Mouse (Mus musculus): ENCODE measurements around the gene Pgd.

Gene Pgd

DNA sequence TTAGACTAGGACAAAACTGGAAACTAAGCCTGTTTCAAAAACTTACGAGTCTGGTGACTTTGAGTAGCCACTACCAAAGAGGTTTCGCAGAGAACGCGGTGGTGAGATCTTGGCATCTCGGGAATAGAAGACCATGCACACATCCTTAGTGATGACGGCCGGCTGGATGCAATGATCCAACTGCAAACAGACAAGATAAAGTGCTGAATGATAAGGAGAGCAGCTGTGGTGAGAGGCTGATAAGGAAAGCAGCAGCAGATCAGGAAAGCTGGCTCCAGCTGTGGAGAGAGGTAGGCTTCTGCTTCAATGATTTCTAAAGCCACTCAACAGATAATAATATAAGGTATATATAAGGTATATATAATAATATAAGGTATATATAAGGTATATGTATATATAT lies 24.5 kb upstream of the Pgd start:
- H3K4me3 ChIP-seq (replicated peaks; ENCODE audit: low read length): no peak overlapping the region
- H3K36me3 ChIP-seq (ENCODE audit: insufficient read depth, low read length): peaks cover 39% of the 10 kb centered on the region
- TF ChIP-seq NANOG (IDR thresholded peaks at IDR 0.05; ENCODE audit: borderline replicate concordance, low read length) (no peak), CTCF (conservative IDR thresholded peaks at IDR 0.05; ENCODE audit: low read length) (no peak), POU5F1 (IDR thresholded peaks at IDR 0.05; ENCODE audit: borderline replicate concordance, low read length) (no peak)
- H3K9me3 ChIP-seq (ENCODE audit: low read length): no peaks in the 10 kb centered on the region
- H3K4me1 ChIP-seq (replicated peaks; ENCODE audit: low read depth, low read length): peaks cover 12% of the 10 kb centered on the region
- H3K27me3 ChIP-seq (ENCODE audit: insufficient read depth, low read length): no peaks in the 10 kb centered on the region

DNA sequence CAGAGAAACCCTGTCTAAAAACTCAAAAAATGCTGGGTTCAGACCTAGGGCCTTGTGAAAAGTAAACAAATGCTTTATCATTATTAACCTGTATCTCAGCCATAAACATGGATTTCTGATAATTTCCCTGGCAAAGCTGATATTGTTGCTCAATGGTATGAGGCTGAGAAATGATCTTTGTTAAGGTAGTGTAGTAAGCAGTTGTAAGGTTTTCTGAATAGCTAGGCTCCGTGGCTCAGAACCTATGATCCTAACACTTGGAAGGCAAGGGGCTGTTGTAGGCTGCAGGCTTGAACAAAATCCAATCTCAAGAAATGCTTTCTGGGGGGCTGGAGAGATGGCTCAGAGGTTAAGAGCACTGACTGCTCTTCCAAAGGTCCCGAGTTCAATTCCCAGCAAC lies 22.0 kb upstream of the Pgd start:
- H3K4me3 ChIP-seq (replicated peaks; ENCODE audit: low read length): no peak overlapping the region
- TF ChIP-seq NANOG (IDR thresholded peaks at IDR 0.05; ENCODE audit: borderline replicate concordance, low read length) (no peak), POU5F1 (IDR thresholded peaks at IDR 0.05; ENCODE audit: borderline replicate concordance, low read length) (no peak), CTCF (conservative IDR thresholded peaks at IDR 0.05; ENCODE audit: low read length) (no peak)
- H3K9me3 ChIP-seq (ENCODE audit: low read length): no peaks in the 10 kb centered on the region
- H3K4me1 ChIP-seq (replicated peaks; ENCODE audit: low read depth, low read length): peaks cover 5% of the 10 kb centered on the region
- H3K27me3 ChIP-seq (ENCODE audit: insufficient read depth, low read length): no peaks in the 10 kb centered on the region
- H3K36me3 ChIP-seq (ENCODE audit: insufficient read depth, low read length): peaks cover 47% of the 10 kb centered on the region

DNA sequence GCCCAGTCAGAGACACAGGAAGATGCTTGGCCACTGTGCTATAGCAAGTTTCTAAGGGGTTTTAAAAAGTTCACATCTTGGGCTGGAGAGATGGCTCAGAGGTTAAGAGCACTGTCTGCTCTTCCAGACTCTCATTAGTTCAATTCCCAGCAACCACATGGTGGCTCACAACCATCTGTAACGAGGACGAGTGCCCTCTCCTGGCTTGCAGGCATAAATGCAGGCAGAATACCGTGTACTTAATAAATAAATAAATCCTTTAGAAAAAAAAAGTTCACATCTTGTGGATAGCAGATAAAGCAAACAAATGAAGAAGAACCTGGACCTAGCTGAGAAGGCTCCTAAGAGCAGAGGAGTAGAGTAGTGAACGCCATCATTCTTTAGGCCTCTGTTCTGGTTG lies 16.2 kb upstream of the Pgd start:
- Histone ChIP-seq H3K4me3 (replicated peaks; ENCODE audit: low read length) (no peak overlapping the region), H3K27me3 (ENCODE audit: insufficient read depth, low read length) (no peaks in the 10 kb centered on the region), H3K9me3 (ENCODE audit: low read length) (no peaks in the 10 kb centered on the region), H3K4me1 (replicated peaks; ENCODE audit: low read depth, low read length) (peaks cover 23% of the 10 kb centered on the region), H3K36me3 (ENCODE audit: insufficient read depth, low read length) (peaks cover 58% of the 10 kb centered on the region)
- no peak for TF ChIP-seq NANOG (IDR thresholded peaks at IDR 0.05; ENCODE audit: borderline replicate concordance, low read length)
- TF ChIP-seq POU5F1 (IDR thresholded peaks at IDR 0.05; ENCODE audit: borderline replicate concordance, low read length): no peak
- TF ChIP-seq CTCF (conservative IDR thresholded peaks at IDR 0.05; ENCODE audit: low read length): peak; percentile 69

DNA sequence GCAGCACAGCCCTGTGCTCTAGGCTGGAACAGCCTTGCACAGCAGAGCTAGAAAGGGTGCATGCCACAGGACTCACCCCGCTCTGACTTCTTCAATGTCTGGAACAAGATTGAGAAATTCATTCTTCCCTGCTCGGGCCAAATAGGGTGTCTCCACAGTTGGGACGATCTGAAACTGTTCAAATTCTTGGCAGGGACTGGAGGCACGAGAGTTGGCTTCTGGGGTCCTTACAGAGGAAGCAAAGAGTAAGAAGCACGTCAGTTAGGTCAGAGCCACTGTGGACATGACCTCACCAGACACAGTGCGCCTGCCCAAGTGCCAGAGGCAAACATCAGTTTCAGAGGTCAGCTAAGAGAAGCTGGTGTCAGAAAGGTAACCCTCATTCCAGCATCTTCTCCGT lies 15.6 kb upstream of the Pgd start:
- TF ChIP-seq CTCF (conservative IDR thresholded peaks at IDR 0.05; ENCODE audit: low read length): no peak
- TF ChIP-seq NANOG (IDR thresholded peaks at IDR 0.05; ENCODE audit: borderline replicate concordance, low read length): no peak
- TF ChIP-seq POU5F1 (IDR thresholded peaks at IDR 0.05; ENCODE audit: borderline replicate concordance, low read length): no peak
- Histone ChIP-seq H3K4me1 (replicated peaks; ENCODE audit: low read depth, low read length) (peaks cover 29% of the 10 kb centered on the region), H3K9me3 (ENCODE audit: low read length) (no peaks in the 10 kb centered on the region), H3K4me3 (replicated peaks; ENCODE audit: low read length) (no peak overlapping the region), H3K36me3 (ENCODE audit: insufficient read depth, low read length) (peaks cover 53% of the 10 kb centered on the region), H3K27me3 (ENCODE audit: insufficient read depth, low read length) (no peaks in the 10 kb centered on the region)

DNA sequence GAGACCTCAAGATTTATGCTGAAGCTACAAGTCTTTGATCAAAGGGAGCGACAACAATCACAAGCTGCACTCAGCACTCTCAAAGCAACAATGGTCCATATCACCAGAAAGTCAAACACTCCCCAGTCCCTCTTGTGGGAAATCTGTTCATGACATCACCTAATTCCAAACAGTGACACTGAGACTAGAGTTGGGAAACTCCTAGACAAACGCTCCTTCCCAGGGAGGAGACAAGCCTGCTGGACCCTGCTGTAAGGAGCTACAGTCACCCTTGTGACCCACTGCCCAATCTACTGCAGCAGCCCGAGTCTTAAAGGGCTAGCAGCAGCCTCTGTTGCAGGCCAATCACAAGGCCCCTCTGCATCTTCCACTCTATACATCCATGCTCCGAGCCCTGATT lies 13.0 kb upstream of the Pgd start:
- TF ChIP-seq CTCF (conservative IDR thresholded peaks at IDR 0.05; ENCODE audit: low read length) (no peak), POU5F1 (IDR thresholded peaks at IDR 0.05; ENCODE audit: borderline replicate concordance, low read length) (no peak), NANOG (IDR thresholded peaks at IDR 0.05; ENCODE audit: borderline replicate concordance, low read length) (no peak)
- Histone ChIP-seq H3K4me1 (replicated peaks; ENCODE audit: low read depth, low read length) (peaks cover 42% of the 10 kb centered on the region), H3K36me3 (ENCODE audit: insufficient read depth, low read length) (peaks cover 37% of the 10 kb centered on the region), H3K4me3 (replicated peaks; ENCODE audit: low read length) (no peak overlapping the region), H3K27me3 (ENCODE audit: insufficient read depth, low read length) (no peaks in the 10 kb centered on the region), H3K9me3 (ENCODE audit: low read length) (no peaks in the 10 kb centered on the region)

DNA sequence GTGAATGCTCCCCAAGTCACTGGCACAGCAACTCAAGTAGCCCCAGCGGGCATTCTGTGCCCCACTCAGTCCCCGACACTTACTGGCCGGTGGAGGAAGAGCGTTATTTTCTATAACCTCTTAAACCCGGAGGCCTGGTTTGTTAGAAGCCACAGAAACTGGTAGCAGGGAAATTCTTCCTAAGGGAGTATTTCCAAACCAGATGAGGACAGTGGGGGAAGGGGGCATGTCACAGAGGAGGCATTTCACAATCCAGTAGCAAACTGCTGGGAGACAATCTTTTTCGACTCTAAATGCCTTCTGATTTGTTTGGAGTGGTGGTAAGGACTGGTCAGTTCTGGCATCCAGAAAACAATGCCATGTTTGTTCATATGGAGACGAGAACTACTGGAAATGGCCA lies 12.6 kb upstream of the Pgd start:
- TF ChIP-seq POU5F1 (IDR thresholded peaks at IDR 0.05; ENCODE audit: borderline replicate concordance, low read length): no peak
- no peak for TF ChIP-seq NANOG (IDR thresholded peaks at IDR 0.05; ENCODE audit: borderline replicate concordance, low read length)
- no peak for TF ChIP-seq CTCF (conservative IDR thresholded peaks at IDR 0.05; ENCODE audit: low read length)
- H3K27me3 ChIP-seq (ENCODE audit: insufficient read depth, low read length): no peaks in the 10 kb centered on the region
- no peak overlapping the region for H3K4me3 ChIP-seq (replicated peaks; ENCODE audit: low read length)

DNA sequence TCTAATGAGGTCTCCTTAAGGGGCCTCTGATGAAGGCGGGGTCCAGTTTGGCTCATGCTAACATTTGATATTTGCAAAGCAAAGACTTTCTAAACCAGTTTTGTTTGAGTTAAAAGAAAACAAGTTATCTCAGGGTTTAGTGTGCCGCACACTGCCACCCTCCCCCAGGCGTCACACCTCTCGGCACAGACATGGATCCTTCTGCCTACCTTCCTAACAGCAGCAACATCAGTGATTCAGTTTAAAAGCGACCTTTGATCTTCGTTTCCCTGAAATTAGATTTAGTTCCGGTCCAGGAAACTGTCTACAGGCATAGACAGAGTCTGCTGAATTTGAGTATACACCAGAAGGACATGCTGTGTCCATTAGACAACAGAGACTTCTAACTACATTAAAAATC lies 11.8 kb upstream of the Pgd start:
- H3K36me3 ChIP-seq (ENCODE audit: insufficient read depth, low read length): peaks cover 31% of the 10 kb centered on the region
- TF ChIP-seq NANOG (IDR thresholded peaks at IDR 0.05; ENCODE audit: borderline replicate concordance, low read length) (no peak), POU5F1 (IDR thresholded peaks at IDR 0.05; ENCODE audit: borderline replicate concordance, low read length) (no peak), CTCF (conservative IDR thresholded peaks at IDR 0.05; ENCODE audit: low read length) (no peak)

More for the DNA sequence above, 12.6 kb upstream of the Pgd start:
- Histone ChIP-seq H3K36me3 (ENCODE audit: insufficient read depth, low read length) (peaks cover 37% of the 10 kb centered on the region), H3K9me3 (ENCODE audit: low read length) (no peaks in the 10 kb centered on the region), H3K4me1 (replicated peaks; ENCODE audit: low read depth, low read length) (peaks cover 42% of the 10 kb centered on the region)

DNA sequence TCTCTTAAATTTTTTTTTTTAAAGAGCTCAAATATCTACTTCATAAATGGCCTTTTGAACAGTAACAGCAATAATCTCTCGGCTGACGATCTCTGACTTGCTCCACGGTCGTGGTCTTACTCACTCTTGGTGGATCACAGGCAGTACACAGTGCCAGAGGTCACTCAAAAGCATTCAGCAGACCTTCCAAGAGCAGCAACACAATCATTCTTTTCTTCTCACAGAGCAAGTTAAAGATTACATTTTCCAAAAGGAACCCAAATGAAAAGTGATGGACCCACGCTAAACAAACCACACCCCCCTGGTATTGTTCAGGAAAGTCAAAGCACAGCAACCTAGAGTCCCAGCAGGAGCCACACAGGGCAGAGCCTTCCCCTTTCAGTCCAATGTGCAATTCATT lies 10.5 kb upstream of the Pgd start:
- no peaks in the 10 kb centered on the region for H3K27me3 ChIP-seq (ENCODE audit: insufficient read depth, low read length)
- TF ChIP-seq CTCF (conservative IDR thresholded peaks at IDR 0.05; ENCODE audit: low read length): no peak
- no peak for TF ChIP-seq NANOG (IDR thresholded peaks at IDR 0.05; ENCODE audit: borderline replicate concordance, low read length)
- no peak for TF ChIP-seq POU5F1 (IDR thresholded peaks at IDR 0.05; ENCODE audit: borderline replicate concordance, low read length)

More for the DNA sequence above, 11.8 kb upstream of the Pgd start:
- Histone ChIP-seq H3K4me1 (replicated peaks; ENCODE audit: low read depth, low read length) (peaks cover 42% of the 10 kb centered on the region), H3K27me3 (ENCODE audit: insufficient read depth, low read length) (no peaks in the 10 kb centered on the region), H3K9me3 (ENCODE audit: low read length) (no peaks in the 10 kb centered on the region), H3K4me3 (replicated peaks; ENCODE audit: low read length) (no peak overlapping the region)

DNA sequence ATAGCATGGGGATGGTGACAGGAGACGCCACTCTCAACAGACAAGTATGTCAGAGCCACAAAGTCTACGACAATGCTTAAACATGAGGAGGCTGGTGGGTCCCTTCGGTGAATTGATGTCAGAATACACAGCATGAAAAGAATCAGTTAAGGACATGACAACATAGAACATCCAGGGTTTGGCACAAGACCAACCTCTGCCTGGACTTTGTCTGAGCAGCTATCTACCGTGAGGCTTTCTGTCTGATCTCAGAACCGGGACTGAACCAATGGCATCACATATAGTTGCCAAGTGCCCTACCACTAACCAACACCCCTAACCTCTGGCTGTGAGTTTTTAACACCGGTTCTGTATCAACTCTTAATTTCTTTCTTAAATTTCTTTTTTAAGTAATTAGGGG lies 10.1 kb upstream of the Pgd start:
- Histone ChIP-seq H3K9me3 (ENCODE audit: low read length) (no peaks in the 10 kb centered on the region), H3K27me3 (ENCODE audit: insufficient read depth, low read length) (no peaks in the 10 kb centered on the region), H3K4me1 (replicated peaks; ENCODE audit: low read depth, low read length) (peaks cover 50% of the 10 kb centered on the region), H3K36me3 (ENCODE audit: insufficient read depth, low read length) (peaks cover 21% of the 10 kb centered on the region), H3K4me3 (replicated peaks; ENCODE audit: low read length) (no peak overlapping the region)
- TF ChIP-seq NANOG (IDR thresholded peaks at IDR 0.05; ENCODE audit: borderline replicate concordance, low read length) (no peak), POU5F1 (IDR thresholded peaks at IDR 0.05; ENCODE audit: borderline replicate concordance, low read length) (no peak), CTCF (conservative IDR thresholded peaks at IDR 0.05; ENCODE audit: low read length) (no peak)

More for the DNA sequence above, 10.5 kb upstream of the Pgd start:
- Histone ChIP-seq H3K36me3 (ENCODE audit: insufficient read depth, low read length) (peaks cover 25% of the 10 kb centered on the region), H3K4me3 (replicated peaks; ENCODE audit: low read length) (no peak overlapping the region), H3K4me1 (replicated peaks; ENCODE audit: low read depth, low read length) (peaks cover 48% of the 10 kb centered on the region), H3K9me3 (ENCODE audit: low read length) (no peaks in the 10 kb centered on the region)
